Mouse (Mus musculus) lung, embryonic 15.5 days (tissue): ENCODE measurements around the gene Litaf. TPM values are rescaled to one million over a fixed set of nuclear protein-coding genes. Genes with fewer than 3 reads are reported as not detected.
"Not testable (repeated sequence)": the region's sequence is repeated elsewhere in the genome, so short reads cannot be mapped to it uniquely, and the experiment has no call there.

ENCODE experiments used
- ATAC-seq: fragments of 200-750 bp; cut with Nextera tagmentation; 2 replicates; pipeline ENCODE4 v1.8.0; 2017; ENCODE audit warnings: moderate number of reproducible peaks, borderline replicate concordance; ENCODE audit not compliant: low FRiP score, low TSS enrichment; ENCODE audit errors: extremely low read depth
- H3K27ac ChIP-seq: fragments of 300-500 bp; sonication (generic); 2 replicates; pipeline ENCODE4 v1.5.1; 2015; ENCODE audit warnings: moderate library complexity, mild to moderate bottlenecking, inconsistent platforms
- H3K27me3 ChIP-seq: fragments of 300-500 bp; sonication (generic); 2 replicates; pipeline ENCODE4 v1.6.1; 2015; ENCODE audit warnings: inconsistent platforms
- H3K36me3 ChIP-seq: fragments of 300-500 bp; sonication (generic); 2 replicates; pipeline ENCODE4 v1.6.1; 2015; ENCODE audit warnings: inconsistent platforms
- H3K4me1 ChIP-seq: fragments of 300-500 bp; sonication (generic); 2 replicates; pipeline ENCODE4 v1.6.1; 2015; ENCODE audit warnings: inconsistent platforms
- H3K4me2 ChIP-seq: fragments of 300-500 bp; sonication (generic); 2 replicates; pipeline ENCODE4 v1.6.1; 2015; ENCODE audit warnings: inconsistent platforms, mild to moderate bottlenecking, moderate library complexity
- H3K4me3 ChIP-seq: fragments of 300-500 bp; sonication (generic); 2 replicates; pipeline ENCODE4 v1.5.1; 2015; ENCODE audit warnings: mild to moderate bottlenecking, inconsistent platforms
- H3K9ac ChIP-seq: fragments of 300-500 bp; sonication (generic); 2 replicates; pipeline ENCODE4 v1.6.1; 2015; ENCODE audit warnings: inconsistent platforms
- H3K9me3 ChIP-seq: fragments of 300-500 bp; sonication (generic); 2 replicates; pipeline ENCODE4 v1.6.1; 2016; ENCODE audit warnings: inconsistent platforms
- WGBS: fragments of 180-500 bp; shearing (Covaris S2); methylation state at CpG from one replicate; pipeline ENCODE4 v1.1.7; 2015; 5-methylcytosine and 5-hydroxymethylcytosine counted together
- polyA plus RNA-seq: library from polyadenylated mRNA; unstranded; fragments of >200 nt; fragmentation: Nextera tagmentation; extraction: Ambion mirVana; gene quantifications from 2 replicates; pipeline ENCODE4 v1.2.1, GENCODE M21; 2015

Litaf gene
- polyA plus RNA-seq, 1 experiment from 2014 or later, result 111 TPM

DNA sequence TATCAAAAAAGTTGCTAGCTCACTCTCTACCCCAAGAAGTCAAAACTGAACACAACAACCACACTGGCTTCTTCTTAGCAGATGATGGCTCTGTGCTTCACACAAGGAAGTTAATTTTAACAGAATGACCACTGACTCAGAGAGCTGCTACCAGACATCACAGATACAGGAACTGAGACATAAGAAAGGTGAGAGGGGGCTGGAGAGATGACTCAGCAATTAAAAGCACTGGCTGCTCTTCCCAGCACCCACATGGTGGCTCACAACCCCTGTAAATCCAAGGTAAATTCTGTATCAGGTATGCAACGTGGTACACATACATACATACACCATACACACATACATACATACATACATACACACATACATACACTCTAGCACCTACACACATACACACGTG is 100.9 kb downstream of the Litaf start:
- WGBS, result 81% methylated on average over 2 of the region's 2 CpGs
- H3K4me1 ChIP-seq, result peaks cover 17% of the 10 kb centered on the region
- ATAC-seq, result no peak
- peaks cover 44% of the 10 kb centered on the region for H3K36me3 ChIP-seq
- no peaks in the 10 kb centered on the region for H3K27me3 ChIP-seq
- no peak overlapping the region for H3K9ac ChIP-seq
- no peak overlapping the region for H3K27ac ChIP-seq
- no peak overlapping the region for H3K4me2 ChIP-seq
- H3K9me3 ChIP-seq, result no peaks in the 10 kb centered on the region
- H3K4me3 ChIP-seq, result no peak overlapping the region

DNA sequence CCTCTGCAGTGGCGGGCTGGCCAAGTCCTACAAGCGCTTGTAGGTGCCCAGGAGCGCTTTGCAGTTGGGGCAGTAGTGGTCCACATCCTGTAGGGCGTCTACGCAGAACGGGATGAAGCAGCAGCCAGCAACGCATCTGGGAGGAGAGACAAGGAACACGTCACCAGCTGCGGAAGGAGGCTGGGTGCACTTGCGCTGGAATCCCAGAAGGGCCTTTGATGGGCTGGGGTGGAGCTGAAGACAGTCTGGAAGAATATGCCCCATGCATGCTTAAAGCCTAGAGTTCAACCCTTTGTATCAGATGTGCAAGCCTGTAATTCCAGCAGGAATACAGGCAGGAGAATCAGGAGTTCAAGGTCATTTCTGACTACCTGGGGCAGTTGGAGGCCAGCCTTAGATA is 105.0 kb downstream of the Litaf start:
- no peak for ATAC-seq
- no peaks in the 10 kb centered on the region for H3K27me3 ChIP-seq
- no peak overlapping the region for H3K4me2 ChIP-seq
- H3K4me1 ChIP-seq, result no peaks in the 10 kb centered on the region
- H3K4me3 ChIP-seq, result no peak overlapping the region
- no peak overlapping the region for H3K9ac ChIP-seq
- no peaks in the 10 kb centered on the region for H3K9me3 ChIP-seq
- H3K36me3 ChIP-seq, result peaks cover 46% of the 10 kb centered on the region
- no peak overlapping the region for H3K27ac ChIP-seq
- 87% methylated on average over 10 of the region's 10 CpGs for WGBS

DNA sequence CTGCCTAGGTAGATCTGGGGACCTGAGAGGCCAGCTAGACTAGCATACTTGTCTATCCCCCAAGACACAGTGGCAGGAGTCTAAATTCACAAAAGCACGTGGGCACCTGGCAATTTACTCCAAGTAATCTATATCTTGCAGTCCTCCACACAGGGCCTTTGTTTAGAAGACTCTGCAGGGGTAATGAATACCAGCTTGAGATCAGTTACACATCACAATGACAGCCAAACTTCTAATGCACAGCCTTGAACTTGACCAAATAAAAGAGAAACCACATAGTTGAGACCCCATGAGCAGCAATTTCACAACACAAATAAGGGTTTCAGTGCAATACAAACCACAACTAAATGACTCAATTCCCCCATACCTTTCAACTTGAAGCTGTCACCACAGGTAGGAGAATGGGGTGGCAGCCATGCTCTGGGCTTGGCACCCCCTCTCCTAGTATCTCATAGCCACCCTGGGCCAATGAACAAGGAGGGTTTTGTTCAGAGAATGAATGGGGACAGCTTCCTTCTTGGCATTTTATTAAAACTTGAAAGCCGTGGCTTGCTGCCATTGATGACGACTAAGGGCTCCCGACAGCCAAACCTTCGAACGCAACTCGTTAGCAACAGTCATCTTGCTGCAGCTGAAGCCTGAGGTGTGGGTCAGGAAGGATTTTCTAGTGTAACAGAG is 107.1 kb downstream of the Litaf start:
- H3K36me3 ChIP-seq, result peaks cover 38% of the 10 kb centered on the region
- H3K4me2 ChIP-seq, result no peak overlapping the region
- H3K4me1 ChIP-seq, result no peaks in the 10 kb centered on the region
- H3K9ac ChIP-seq, result no peak overlapping the region
- 72% methylated on average over 7 of the region's 7 CpGs for WGBS
- no peaks in the 10 kb centered on the region for H3K9me3 ChIP-seq
- no peak for ATAC-seq
- H3K27ac ChIP-seq, result no peak overlapping the region
- no peak overlapping the region for H3K4me3 ChIP-seq
- no peaks in the 10 kb centered on the region for H3K27me3 ChIP-seq

DNA sequence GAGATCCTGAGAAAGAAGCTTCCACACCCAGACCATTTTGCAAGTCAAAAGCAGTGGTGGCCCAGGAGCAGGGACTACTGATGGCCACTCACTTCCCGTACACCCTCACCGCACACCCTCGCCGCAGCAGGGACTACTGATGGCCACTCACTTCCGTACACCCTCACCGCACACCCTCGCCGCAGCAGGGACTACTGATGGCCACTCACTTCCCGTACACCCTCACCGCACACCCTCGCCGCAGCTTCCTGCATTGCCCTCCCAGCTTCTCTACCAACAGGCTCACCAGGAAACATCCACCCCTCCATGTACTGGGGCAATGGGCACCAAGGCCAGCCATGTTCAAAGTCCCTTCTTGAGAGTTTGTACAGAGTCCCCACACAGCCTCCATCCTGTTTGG is 107.7 kb downstream of the Litaf start:
- not testable (repeated sequence) for H3K27ac ChIP-seq, H3K9me3 ChIP-seq, H3K4me3 ChIP-seq, H3K4me1 ChIP-seq, H3K9ac ChIP-seq, ATAC-seq, H3K4me2 ChIP-seq, H3K27me3 ChIP-seq
- peaks cover 34% of the 10 kb centered on the region for H3K36me3 ChIP-seq
- WGBS, result 92% methylated on average over 12 of the region's 12 CpGs

GRCm38 (mm10) chr16:10957794-10958193 is 108.2 kb downstream of the Litaf start:
- H3K36me3 ChIP-seq, result peaks cover 29% of the 10 kb centered on the region
- no peak overlapping the region for H3K9ac ChIP-seq
- no peak overlapping the region for H3K4me2 ChIP-seq
- 70% methylated on average over 3 of the region's 3 CpGs for WGBS
- no peaks in the 10 kb centered on the region for H3K27me3 ChIP-seq
- H3K9me3 ChIP-seq, result no peaks in the 10 kb centered on the region
- no peaks in the 10 kb centered on the region for H3K4me1 ChIP-seq
- no peak overlapping the region for H3K4me3 ChIP-seq
- no peak overlapping the region for H3K27ac ChIP-seq
- ATAC-seq, result no peak

GRCm38 (mm10) chr16:10956938-10957685 is 108.8 kb downstream of the Litaf start:
- Histone ChIP-seq H3K4me2 (no peak overlapping the region), H3K27me3 (no peaks in the 10 kb centered on the region), H3K9me3 (no peaks in the 10 kb centered on the region), H3K9ac (no peak overlapping the region), H3K4me3 (no peak overlapping the region), H3K4me1 (no peaks in the 10 kb centered on the region), H3K36me3 (peaks cover 24% of the 10 kb centered on the region), H3K27ac (no peak overlapping the region)
- no peak for ATAC-seq
- 85% methylated on average over 8 of the region's 8 CpGs for WGBS

- no peak for ATAC-seq
- no peaks in the 10 kb centered on the region for H3K27me3 ChIP-seq
- H3K9me3 ChIP-seq, result no peaks in the 10 kb centered on the region
- no peak overlapping the region for H3K4me2 ChIP-seq
- H3K27ac ChIP-seq, result no peak overlapping the region
- no peaks in the 10 kb centered on the region for H3K4me1 ChIP-seq
- H3K9ac ChIP-seq, result no peak overlapping the region
- no peak overlapping the region for H3K4me3 ChIP-seq
- peaks cover 8% of the 10 kb centered on the region; the same call in 1 of the 2 replicates for H3K36me3 ChIP-seq
- WGBS, result 84% methylated on average over 4 of the region's 4 CpGs
These were observed 110.9 kb downstream of the Litaf start for GRCm38 (mm10) chr16:10955078-10955477.

DNA sequence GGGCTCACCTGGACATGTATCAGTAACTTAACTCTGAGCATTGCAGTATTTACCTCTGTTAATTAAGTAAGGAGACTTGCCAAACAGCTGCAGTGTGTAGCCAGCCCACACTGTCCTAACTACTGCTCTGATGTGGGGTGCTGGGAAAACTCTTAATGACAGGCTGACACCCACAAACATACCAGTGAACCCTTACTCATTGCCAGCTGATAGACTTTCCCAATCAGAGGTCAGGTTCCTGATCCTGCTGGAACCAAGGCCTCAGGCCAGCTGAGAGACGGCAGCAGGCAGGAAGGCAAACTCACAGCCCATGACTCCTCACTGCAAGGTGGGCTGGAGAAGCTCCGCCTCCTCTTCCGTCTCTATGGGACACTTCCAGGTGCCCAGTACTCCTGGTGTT is 113.1 kb downstream of the Litaf start:
- ATAC-seq, result no peak
- H3K4me1 ChIP-seq, result no peaks in the 10 kb centered on the region
- H3K4me3 ChIP-seq, result no peak overlapping the region
- no peak overlapping the region for H3K27ac ChIP-seq
- 85% methylated on average over 3 of the region's 3 CpGs for WGBS
- no peak overlapping the region for H3K9ac ChIP-seq
- H3K9me3 ChIP-seq, result no peaks in the 10 kb centered on the region
- no peaks in the 10 kb centered on the region for H3K27me3 ChIP-seq
- peaks cover 4% of the 10 kb centered on the region; the same call in 1 of the 2 replicates for H3K36me3 ChIP-seq
- no peak overlapping the region for H3K4me2 ChIP-seq

- WGBS, result 50% methylated on average over 2 of the region's 2 CpGs
- H3K4me3 ChIP-seq, result no peak overlapping the region
- ATAC-seq, result no peak
- H3K4me2 ChIP-seq, result no peak overlapping the region
- no peak overlapping the region for H3K9ac ChIP-seq
- H3K9me3 ChIP-seq, result no peaks in the 10 kb centered on the region
- no peaks in the 10 kb centered on the region for H3K4me1 ChIP-seq
- H3K27ac ChIP-seq, result no peak overlapping the region
- H3K36me3 ChIP-seq, result peaks cover 4% of the 10 kb centered on the region; the same call in 1 of the 2 replicates
- H3K27me3 ChIP-seq, result no peaks in the 10 kb centered on the region
These were observed 113.9 kb downstream of the Litaf start for GRCm38 (mm10) chr16:10952071-10952470.

- Histone ChIP-seq H3K4me2 (no peak overlapping the region), H3K27ac (no peak overlapping the region), H3K4me3 (no peak overlapping the region), H3K36me3 (peaks cover 4% of the 10 kb centered on the region; the same call in 1 of the 2 replicates), H3K4me1 (no peaks in the 10 kb centered on the region), H3K9me3 (no peaks in the 10 kb centered on the region), H3K27me3 (no peaks in the 10 kb centered on the region), H3K9ac (no peak overlapping the region)
- WGBS, result 9% methylated on average over 3 of the region's 3 CpGs
- ATAC-seq, result no peak
These were observed 114.4 kb downstream of the Litaf start for GRCm38 (mm10) chr16:10951581-10951980.

DNA sequence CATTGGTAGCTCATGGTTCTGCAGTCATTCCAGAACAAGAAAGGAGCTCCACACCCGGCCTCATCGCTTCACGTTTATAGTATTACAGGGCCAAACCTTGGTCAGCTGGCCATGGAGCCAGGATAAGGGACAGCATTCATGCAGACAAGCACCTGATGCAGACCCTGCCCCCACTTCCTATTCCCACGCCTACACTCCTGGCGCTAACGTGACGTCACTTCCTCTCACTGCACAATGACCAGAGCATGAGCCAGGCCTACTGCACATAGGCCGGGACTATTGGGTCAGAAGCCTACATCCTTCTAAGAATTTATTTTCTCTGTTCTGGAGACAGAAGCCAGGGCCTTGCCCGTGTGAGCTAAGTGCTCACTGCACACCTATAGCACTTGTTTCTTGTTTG is 115.4 kb downstream of the Litaf start:
- H3K4me1 ChIP-seq, result no peaks in the 10 kb centered on the region
- 76% methylated on average over 9 of the region's 9 CpGs for WGBS
- H3K4me2 ChIP-seq, result no peak overlapping the region
- ATAC-seq, result peak; percentile 54; the same call in 1 of the 2 replicates
- no peaks in the 10 kb centered on the region for H3K27me3 ChIP-seq
- no peak overlapping the region for H3K9ac ChIP-seq
- no peak overlapping the region for H3K4me3 ChIP-seq
- no peaks in the 10 kb centered on the region for H3K36me3 ChIP-seq
- H3K27ac ChIP-seq, result no peak overlapping the region
- H3K9me3 ChIP-seq, result no peaks in the 10 kb centered on the region

GRCm38 (mm10) chr16:10947724-10948123 is 118.2 kb downstream of the Litaf start:
- Histone ChIP-seq H3K27ac (no peak overlapping the region), H3K4me1 (no peaks in the 10 kb centered on the region), H3K9me3 (no peaks in the 10 kb centered on the region), H3K4me2 (no peak overlapping the region), H3K36me3 (no peaks in the 10 kb centered on the region), H3K9ac (no peak overlapping the region), H3K4me3 (no peak overlapping the region), H3K27me3 (no peaks in the 10 kb centered on the region)
- no peak for ATAC-seq
- 17% methylated on average over 3 of the region's 3 CpGs for WGBS
